Mouse (Mus musculus): ENCODE results near the gene S100a13. TPM values are rescaled to one million over a fixed set of nuclear protein-coding genes. Genes with fewer than 3 reads are reported as not detected.

S100a13 gene
- polyA plus RNA-seq (2014; fragmentation: Illumina TruSeq; extraction: RNeasy Lipid Tissue Mini Kit (QIAGEN cat#74804); ENCODE audit: low replicate concordance), result 2.8 TPM

DNA sequence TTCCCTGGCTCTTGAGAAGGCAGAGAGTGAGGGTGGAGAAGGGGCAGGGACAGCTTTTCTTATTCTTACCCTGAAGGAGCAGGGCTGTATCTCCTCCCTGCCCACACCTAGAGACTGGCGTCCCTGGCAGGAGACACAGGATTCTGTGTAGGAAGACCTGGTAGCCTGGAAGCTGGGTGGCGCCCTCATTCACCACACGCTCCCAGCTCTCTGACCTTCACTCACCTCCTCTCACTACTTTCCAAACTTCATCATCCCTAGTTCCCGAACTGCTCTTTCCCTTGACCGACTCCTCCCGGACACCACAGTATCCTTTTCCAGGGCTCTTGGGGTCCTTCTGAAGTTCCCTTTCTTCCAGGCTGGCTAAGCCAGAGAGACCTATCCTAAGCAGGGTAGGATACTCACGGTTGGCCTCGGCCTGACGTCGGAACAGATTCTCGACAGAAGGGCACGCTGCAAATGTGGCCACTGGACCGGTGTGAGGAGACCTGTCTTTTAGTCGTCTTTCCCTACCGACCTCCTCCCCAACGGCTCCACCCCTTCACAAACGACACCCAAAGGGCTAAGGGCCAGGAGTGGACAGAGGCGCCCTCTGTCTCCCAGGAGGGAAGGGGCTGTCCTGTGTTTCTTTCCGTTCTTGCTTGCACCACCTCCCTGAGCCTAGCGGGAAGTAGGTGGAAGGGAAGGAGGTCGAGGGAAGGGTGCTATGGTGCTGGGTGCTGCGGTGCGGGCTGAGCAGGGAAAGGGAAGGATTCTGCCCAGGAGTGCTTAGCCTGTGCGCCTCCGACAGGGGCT is at the start of gene S100a13, which contains the start of gene S100a1:
Gene S100a13 (plus strand): TSS at position 640 of the 795 bp plus-strand sequence.
Gene S100a1 (minus strand): TSS at position 597 of the 795 bp plus-strand sequence.

DNA sequence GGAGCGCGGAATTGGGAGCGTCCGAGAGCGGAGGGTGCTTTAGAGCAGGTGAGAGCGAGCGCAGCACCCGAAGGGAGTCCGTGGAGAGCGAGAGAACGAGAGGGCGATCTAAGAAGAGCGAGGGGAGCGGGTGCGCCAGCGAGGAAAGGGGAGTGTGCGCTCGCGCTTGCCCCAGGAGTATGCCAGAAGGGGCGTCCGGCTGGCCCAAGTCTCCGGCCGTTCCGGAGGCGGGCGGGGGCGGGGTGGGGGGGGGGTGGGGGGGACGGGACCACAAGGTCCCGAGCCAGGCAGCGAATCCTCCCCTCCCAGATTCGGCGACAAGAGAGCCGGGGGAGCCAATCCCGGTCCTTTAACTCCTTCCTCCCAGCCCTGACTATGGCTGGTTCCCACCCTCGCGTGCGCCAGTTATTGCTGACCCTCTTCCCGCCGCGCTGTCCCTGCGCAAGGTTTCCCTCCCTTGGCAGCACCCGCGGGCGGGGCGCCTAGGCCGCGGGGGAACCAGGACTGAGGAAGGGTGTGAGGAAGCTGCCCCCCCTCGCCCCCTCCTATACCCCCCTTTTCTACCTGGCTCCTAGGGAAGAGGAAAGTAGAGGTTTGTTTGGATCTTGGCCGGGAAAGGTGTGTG is 48.4 kb upstream of the S100a13 start, which contains the start of gene Npr1:
Gene Npr1 (minus strand): TSS at position 181 of the 625 bp plus-strand sequence.

DNA sequence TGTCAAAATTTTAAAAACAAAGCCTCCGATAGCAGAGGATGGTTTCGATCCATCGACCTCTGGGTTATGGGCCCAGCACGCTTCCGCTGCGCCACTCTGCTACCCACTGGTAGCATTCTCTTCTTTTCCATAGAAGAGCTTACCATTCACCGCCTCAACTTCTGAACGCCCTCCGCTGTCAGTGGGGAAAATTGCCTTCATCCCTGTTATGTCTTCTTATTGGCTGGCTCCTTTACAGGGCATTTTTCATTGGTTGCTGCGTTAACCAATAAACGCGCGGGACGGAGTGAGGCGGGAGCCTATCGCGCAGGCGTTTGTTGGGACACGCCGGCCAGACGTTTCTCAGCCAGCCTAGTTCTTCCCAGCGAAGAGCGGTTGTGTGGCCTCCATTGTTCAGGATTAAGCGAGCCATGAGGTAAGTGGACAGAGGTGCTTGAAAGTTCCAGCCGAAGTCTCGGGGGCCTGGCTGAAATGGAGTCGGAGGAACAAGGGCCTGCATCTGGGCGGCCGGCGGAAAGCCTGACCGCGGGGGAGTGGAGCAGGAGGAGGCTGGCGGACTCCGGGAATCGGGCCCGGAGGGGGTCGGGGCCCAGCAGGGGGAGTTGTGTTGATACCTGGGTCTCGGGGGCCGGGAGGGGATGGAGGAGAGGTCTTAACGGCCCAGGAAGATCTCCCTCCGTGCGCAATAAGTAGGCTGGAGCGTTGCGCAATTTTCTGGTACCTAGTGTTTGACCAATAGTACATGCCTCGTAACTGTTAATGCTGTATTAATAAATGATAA is 38.2 kb upstream of the S100a13 start, which contains the start of gene Ilf2:
Gene Ilf2 (plus strand): TSS at position 296 of the 781 bp plus-strand sequence.

DNA sequence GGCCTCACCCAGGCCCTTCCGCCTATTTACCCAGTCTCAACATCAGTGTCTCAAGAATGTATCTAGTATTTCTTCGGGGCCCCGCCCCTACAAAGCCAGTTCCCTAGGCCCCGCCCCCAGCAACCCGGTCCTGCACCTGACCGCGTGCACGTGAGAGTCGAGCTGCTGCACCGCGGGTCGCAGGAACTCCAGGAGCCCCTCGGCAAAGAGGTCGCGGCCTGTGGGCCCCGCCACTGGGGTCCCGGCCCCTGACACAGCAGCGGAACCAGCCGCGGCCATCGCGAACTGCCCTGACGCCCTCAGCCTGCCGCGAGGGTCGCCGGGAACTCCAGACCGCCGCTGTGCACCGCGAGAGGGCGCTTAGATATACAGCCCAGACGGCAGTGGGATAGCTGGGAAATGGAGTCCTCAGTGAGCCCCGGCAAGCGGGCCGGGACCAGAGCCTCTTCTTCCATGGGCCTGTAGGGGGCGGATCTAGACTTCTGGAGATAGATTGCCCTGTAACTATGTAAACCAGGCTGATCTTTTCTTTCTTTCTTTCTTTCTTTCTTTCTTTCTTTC is 23.5 kb upstream of the S100a13 start, which contains the start of gene Snapin:
Gene Snapin (minus strand): TSS at position 338 of the 561 bp plus-strand sequence.

DNA sequence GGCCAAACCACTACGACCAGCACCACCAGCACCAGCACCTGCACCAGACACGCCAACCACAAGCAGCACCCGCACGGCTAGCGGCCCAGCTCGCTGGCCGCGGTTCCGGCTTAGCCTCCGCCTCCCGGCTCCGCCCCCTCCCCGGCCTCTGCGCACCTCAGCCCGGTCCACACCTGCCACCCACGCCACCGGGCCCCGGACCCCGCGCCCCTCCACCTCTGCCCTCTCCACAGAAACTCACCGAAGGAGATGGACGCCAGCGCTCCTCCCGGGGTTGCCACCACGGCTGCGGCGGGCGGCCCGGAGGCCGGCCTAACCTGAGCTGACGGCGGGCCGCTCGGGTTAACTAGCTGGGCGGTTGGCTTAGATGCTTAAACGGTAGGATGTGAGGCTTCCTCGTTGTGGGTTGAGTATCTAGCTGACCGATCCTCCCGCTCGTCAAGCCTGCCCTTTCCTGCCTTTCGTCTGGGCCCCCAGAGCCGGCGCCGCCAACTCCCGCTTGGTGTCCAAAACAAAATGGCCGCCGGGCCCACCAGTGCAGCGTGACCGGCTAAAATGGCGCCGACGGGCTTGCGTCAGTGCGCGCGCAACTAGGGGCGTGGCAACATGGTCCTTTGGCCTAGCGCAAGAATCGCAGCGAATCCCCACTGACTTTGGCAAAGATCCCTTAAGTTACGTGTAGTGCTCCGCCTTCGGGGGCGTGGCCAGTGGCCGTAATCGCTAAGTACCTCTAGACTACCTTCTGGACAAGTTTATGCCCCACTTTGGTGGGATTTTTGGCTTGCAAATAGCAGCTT is 5.1 kb upstream of the S100a13 start, which contains the start of gene Chtop:
Gene Chtop (minus strand): TSS at position 549 of the 797 bp plus-strand sequence.

DNA sequence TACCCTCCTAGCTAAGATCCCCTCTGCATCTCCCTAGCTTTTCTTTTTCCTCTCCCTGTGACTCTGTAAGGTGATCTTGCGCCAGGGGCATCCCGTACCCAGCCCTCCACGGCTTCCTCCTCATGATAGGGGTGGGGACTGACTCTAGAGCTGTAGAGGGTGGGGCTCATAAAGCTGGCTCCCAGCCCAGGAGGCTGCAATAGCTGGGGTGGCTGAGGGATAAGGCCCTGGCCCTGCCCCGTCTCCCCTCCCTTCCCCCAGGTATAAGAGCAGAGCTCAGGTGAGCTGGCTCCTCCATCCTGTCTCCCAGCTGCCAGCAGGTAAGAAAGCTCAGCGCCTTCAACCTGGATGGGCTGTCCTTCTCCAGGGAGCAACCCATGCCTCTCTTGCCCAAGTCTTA is 12.3 kb downstream of the S100a13 start, which contains the start of gene S100a14:
Gene S100a14 (plus strand): TSS at position 277 of the 400 bp plus-strand sequence.

DNA sequence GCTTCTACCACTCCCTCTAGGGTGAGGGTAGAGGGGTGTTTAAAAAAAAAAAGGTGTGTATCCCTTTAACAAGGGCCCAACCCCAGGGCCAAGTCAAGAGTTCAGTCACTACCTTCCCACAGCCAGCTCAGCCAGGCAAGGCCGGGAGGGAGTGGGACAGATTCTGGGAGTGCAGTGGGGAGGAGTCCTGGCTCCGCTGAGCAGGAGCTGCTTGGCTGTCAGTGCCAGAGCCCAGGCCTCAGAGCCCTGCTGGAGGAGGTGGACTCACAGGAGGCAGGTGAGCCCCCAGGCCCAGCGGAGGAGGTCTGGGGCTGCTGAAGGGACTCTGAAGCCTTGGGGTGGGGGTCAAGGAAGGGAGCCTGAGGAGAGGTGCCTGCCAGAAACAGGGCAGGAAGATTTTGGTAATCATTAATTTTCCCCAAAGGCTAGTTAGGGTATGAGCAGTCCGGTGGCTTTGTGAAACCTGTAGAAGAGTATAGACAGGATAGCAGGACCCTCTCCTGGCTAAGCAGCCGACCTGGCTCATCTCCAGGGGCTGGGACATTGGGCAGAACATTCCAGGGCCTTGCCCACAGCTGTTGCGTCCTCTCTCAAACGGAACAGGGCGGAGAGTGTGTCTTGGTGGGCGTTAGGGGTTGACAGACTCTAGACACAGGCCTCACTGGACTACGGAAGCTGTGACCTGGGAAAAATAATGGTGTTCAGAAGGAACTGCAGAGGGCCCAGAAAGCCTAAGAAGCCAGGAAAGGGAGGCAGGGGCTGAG is 23.1 kb downstream of the S100a13 start, which contains the start of gene S100a16:
Gene S100a16 (plus strand): TSS at position 114 of the 764 bp plus-strand sequence.

DNA sequence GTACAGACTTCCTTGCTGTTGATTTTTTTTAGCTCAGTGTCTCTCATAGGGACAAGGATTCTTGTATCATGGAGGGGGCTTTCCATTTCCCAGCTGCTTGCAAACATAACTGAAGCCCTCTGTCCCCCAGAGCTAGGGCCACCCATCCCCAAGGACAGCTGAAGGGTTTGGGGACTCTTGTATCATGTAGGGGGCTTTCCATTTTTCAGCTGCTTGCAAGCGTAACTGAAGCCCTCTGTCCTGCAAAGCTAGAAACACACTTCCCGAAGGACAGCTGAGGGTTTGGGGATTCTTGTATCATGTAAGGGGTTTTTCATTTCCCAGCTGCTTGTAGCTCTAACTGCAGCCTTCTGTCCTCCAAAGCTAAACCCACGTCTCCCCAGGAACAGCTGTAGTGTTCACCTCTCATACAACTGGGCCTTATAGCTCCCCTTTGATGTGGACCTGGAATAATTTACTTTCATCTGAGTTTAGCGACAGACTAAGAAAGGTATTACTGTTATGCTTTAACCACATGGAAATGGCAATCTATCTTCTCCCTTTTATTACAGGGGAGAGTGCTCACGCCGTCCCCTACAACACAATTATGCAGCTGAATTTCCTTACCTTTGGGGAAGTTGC is 45.9 kb downstream of the S100a13 start, which contains the start of gene S100a3:
Gene S100a3 (plus strand): TSS at position 571 of the 621 bp plus-strand sequence.

Other genes with a start within 250 kb of the S100a13 start
- 0.48 TPM for gene Dennd4b, start 249.2 kb upstream of the S100a13 start, polyA plus RNA-seq (2014; fragmentation: Illumina TruSeq; extraction: RNeasy Lipid Tissue Mini Kit (QIAGEN cat#74804); ENCODE audit: low replicate concordance)
- 20.5 TPM for gene Gatad2b, start 221.3 kb upstream of the S100a13 start, polyA plus RNA-seq (2014; fragmentation: Illumina TruSeq; extraction: RNeasy Lipid Tissue Mini Kit (QIAGEN cat#74804); ENCODE audit: low replicate concordance)
- not detected for gene Slc27a3, start 124.5 kb upstream of the S100a13 start, polyA plus RNA-seq (2014; fragmentation: Illumina TruSeq; extraction: RNeasy Lipid Tissue Mini Kit (QIAGEN cat#74804); ENCODE audit: low replicate concordance)
- gene Ints3, start 80.8 kb upstream of the S100a13 start, polyA plus RNA-seq (2014; fragmentation: Illumina TruSeq; extraction: RNeasy Lipid Tissue Mini Kit (QIAGEN cat#74804); ENCODE audit: low replicate concordance), result 8.9 TPM
- 1.4 TPM for gene Npr1, start 48.6 kb upstream of the S100a13 start, polyA plus RNA-seq (2014; fragmentation: Illumina TruSeq; extraction: RNeasy Lipid Tissue Mini Kit (QIAGEN cat#74804); ENCODE audit: low replicate concordance)
- gene Ilf2, start 38.3 kb upstream of the S100a13 start, polyA plus RNA-seq (2014; fragmentation: Illumina TruSeq; extraction: RNeasy Lipid Tissue Mini Kit (QIAGEN cat#74804); ENCODE audit: low replicate concordance), result 30.4 TPM
- 32.7 TPM for gene Snapin, start 23.4 kb upstream of the S100a13 start, polyA plus RNA-seq (2014; fragmentation: Illumina TruSeq; extraction: RNeasy Lipid Tissue Mini Kit (QIAGEN cat#74804); ENCODE audit: low replicate concordance)
- 112 TPM for gene Chtop, start 4.9 kb upstream of the S100a13 start, polyA plus RNA-seq (2014; fragmentation: Illumina TruSeq; extraction: RNeasy Lipid Tissue Mini Kit (QIAGEN cat#74804); ENCODE audit: low replicate concordance)
- 27.6 TPM for gene S100a1, start within 50 bp of the S100a13 start, polyA plus RNA-seq (2014; fragmentation: Illumina TruSeq; extraction: RNeasy Lipid Tissue Mini Kit (QIAGEN cat#74804); ENCODE audit: low replicate concordance)
- gene S100a14, start 12.4 kb downstream of the S100a13 start, polyA plus RNA-seq (2014; fragmentation: Illumina TruSeq; extraction: RNeasy Lipid Tissue Mini Kit (QIAGEN cat#74804); ENCODE audit: low replicate concordance), result not detected
- gene S100a16, start 22.8 kb downstream of the S100a13 start, polyA plus RNA-seq (2014; fragmentation: Illumina TruSeq; extraction: RNeasy Lipid Tissue Mini Kit (QIAGEN cat#74804); ENCODE audit: low replicate concordance), result 9.7 TPM
- not detected for gene S100a3, start 46.1 kb downstream of the S100a13 start, polyA plus RNA-seq (2014; fragmentation: Illumina TruSeq; extraction: RNeasy Lipid Tissue Mini Kit (QIAGEN cat#74804); ENCODE audit: low replicate concordance)
- not detected for gene S100a2, start 75.8 kb downstream of the S100a13 start, polyA plus RNA-seq (2014; fragmentation: Illumina TruSeq; extraction: RNeasy Lipid Tissue Mini Kit (QIAGEN cat#74804); ENCODE audit: low replicate concordance)
- not detected for gene Gm42674, start 87.5 kb downstream of the S100a13 start, polyA plus RNA-seq (2014; fragmentation: Illumina TruSeq; extraction: RNeasy Lipid Tissue Mini Kit (QIAGEN cat#74804); ENCODE audit: low replicate concordance)
- gene S100a4, start 89.3 kb downstream of the S100a13 start, polyA plus RNA-seq (2014; fragmentation: Illumina TruSeq; extraction: RNeasy Lipid Tissue Mini Kit (QIAGEN cat#74804); ENCODE audit: low replicate concordance), result not detected
- gene S100a5, start 94.1 kb downstream of the S100a13 start, polyA plus RNA-seq (2014; fragmentation: Illumina TruSeq; extraction: RNeasy Lipid Tissue Mini Kit (QIAGEN cat#74804); ENCODE audit: low replicate concordance), result not detected
- gene S100a6, start 98.4 kb downstream of the S100a13 start, polyA plus RNA-seq (2014; fragmentation: Illumina TruSeq; extraction: RNeasy Lipid Tissue Mini Kit (QIAGEN cat#74804); ENCODE audit: low replicate concordance), result 8.6 TPM
- gene S100a7a, start 139.6 kb downstream of the S100a13 start, polyA plus RNA-seq (2014; fragmentation: Illumina TruSeq; extraction: RNeasy Lipid Tissue Mini Kit (QIAGEN cat#74804); ENCODE audit: low replicate concordance), result not detected
- not detected for gene S100a8, start 154.5 kb downstream of the S100a13 start, polyA plus RNA-seq (2014; fragmentation: Illumina TruSeq; extraction: RNeasy Lipid Tissue Mini Kit (QIAGEN cat#74804); ENCODE audit: low replicate concordance)
- gene S100a9, start 181.3 kb downstream of the S100a13 start, polyA plus RNA-seq (2014; fragmentation: Illumina TruSeq; extraction: RNeasy Lipid Tissue Mini Kit (QIAGEN cat#74804); ENCODE audit: low replicate concordance), result not detected
- not detected for gene Pglyrp4, start 212.5 kb downstream of the S100a13 start, polyA plus RNA-seq (2014; fragmentation: Illumina TruSeq; extraction: RNeasy Lipid Tissue Mini Kit (QIAGEN cat#74804); ENCODE audit: low replicate concordance)

Measured in small intestine, adult 10 weeks (tissue).